Mouse (Mus musculus) embryo, embryonic 11.5 days (tissue): Measurements from ENCODE around the gene Secisbp2.

ENCODE experiments used
- DNase-seq: peaks from one replicate; pipeline ENCODE4 v3.0.0-alpha.2; 2012; ENCODE audit warnings: low read depth, low spot score

Gene Secisbp2

DNA sequence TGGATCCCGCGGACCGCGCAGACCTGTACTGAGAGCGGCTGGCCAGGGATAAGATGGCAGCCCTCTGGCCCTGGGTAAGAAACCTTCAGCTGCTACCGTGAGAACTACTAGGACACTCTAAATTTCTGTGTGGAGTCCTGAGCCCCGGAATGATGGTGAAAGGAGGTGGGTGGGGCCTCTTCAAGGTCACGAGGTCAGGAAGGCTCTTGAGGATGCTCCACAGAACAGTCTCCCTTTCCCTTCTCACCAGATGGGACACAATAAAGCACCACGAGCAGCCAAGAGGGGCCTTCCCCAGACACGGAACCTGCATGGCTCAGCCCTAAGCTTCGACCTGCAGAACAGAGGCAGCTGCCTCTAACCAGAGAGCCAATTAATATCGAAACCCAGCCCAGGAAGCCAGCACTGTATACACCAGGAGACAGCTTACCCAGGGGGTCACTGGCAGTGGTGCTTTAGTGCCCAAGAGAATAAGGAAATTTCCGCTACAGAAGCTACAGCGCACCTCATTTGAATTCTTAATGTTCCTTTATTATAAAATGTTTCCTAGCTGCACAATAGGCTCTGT, 80.7 kb downstream of the Secisbp2 start:
- no peak for DNase-seq
